Mouse (Mus musculus) cerebellum, adult 2 months (tissue): ENCODE data around the gene Atp5b.
A peak's percentile ranks its signal among the peaks of the same experiment; 100 is the strongest.

Source experiments
- CTCF ChIP-seq: fragments of 200-500 bp; IDR thresholded peaks from 2 replicates; pipeline ENCODE4 v1.5.1; 2011; ENCODE audit warnings: low read depth, mild to moderate bottlenecking, control low read depth, low read length, moderate library complexity, borderline replicate concordance; ENCODE audit not compliant: insufficient read depth
- POLR2A ChIP-seq: fragments of 200-500 bp; IDR thresholded peaks from 2 replicates; pipeline ENCODE4 v1.6.1; 2011; ENCODE audit warnings: low read length, control low read depth, borderline replicate concordance; ENCODE audit not compliant: insufficient read depth

DNA sequence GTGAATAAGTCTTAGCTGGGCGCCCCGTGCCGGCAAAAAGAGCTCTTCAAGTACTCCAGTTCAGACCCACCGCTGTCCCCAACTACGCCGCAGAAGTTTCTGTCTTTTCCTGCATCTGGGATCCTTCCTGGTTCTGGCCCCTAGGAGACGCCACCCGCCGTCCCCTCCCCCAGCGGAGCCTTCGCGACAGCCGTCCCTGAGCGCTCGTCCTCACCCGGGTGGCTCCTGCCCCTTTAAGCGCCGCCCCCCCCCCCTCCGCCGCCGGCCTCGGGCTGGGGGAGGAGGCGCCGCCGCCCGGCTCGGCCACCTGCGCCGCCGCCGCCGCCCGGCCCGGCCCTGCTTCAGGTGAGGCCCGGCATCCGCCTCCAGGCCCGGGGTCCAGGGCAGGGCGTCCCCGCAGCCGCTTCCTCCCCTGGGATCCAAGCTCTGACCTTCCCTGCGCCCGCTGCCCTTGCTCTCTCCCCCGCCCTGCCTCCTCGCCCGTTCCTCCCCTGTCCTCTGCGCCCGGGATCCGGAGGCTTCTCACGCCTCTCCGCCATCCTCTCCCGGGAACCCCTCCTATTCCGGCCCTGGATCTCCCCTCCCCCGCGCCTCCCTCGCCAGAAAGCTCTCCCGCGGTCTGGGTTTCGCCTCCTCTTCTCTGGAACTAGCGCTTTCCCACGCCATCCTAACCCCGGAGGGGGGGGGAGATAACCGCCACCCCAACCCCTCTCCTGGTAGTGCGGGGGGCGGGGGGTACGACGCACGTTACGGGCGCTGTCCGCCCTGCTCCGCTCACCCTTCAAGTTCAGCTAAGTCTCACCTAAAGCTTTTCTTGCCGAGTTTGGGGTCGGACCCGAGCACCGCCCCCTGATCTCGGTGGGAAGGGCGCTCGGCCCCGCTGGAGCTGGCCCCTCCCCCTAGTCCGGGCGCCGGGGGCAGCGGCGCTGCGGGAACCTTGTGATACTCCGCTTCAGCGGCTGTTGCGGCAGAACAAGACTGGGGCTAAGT is 9.7 kb downstream of the Atp5b start:
- TF ChIP-seq CTCF (peak; percentile 27; the same call in 1 of the 2 replicates), POLR2A (0 out of 2 replicates have a peak, but pooled peaks have one; percentile 22)
